Mouse (Mus musculus): ENCODE results near the gene Nelfb.
A peak's percentile ranks its signal among the peaks of the same experiment; 100 is the strongest.

The Nelfb gene

GRCm38 (mm10) chr2:25176573-25176972 lies 34.7 kb downstream of the Nelfb start:
- no peak for DNase-seq (ENCODE audit: low spot score in 2 of 2)

- DNase-seq (ENCODE audit: low spot score in 2 of 2) = no peak
These were observed 35.6 kb downstream of the Nelfb start for GRCm38 (mm10) chr2:25175690-25176078.

- no peak for DNase-seq (ENCODE audit: low spot score in 2 of 2)
These were observed 36.2 kb downstream of the Nelfb start for GRCm38 (mm10) chr2:25174866-25175689.

GRCm38 (mm10) chr2:25173821-25174220 lies 37.5 kb downstream of the Nelfb start:
- DNase-seq (ENCODE audit: low spot score in 2 of 2) = no peak

- DNase-seq (ENCODE audit: low spot score in 2 of 2) = no peak
These were observed 38.7 kb downstream of the Nelfb start for GRCm38 (mm10) chr2:25172629-25173028.

GRCm38 (mm10) chr2:25171769-25172153 lies 39.5 kb downstream of the Nelfb start:
- DNase-seq (ENCODE audit: low spot score in 2 of 2) = no peak

DNA sequence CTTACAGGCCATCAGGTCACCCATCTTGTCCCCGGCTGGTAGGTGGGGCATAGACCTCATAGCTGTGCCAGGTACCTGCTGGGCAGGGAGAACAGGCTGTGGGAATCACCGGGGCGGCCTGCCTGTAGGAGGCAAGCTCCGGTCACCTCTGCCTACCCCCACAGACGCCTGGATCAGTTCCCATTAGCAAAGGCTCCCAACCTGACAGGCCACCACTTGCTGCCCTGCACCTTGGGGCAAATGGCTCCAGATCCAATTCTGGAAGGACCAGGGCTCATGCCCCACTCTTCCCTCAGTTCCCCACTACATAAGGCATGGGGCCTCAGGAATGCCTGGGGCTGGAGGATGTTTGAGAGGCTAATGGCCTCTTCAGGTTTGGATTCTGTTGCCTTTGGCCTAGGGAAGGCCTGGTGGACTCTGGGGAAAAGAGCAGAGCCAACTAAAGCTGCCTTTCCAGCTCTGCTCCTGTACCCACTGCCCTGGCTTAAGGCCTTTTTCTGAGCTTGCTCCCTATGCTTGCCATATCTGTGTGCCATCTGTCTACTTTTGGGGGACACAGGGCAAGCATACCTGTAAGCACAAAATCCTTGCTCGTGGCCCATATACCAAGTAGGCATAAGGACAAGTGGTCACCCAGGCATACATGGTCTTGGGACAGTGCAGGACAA lies 40.1 kb downstream of the Nelfb start:
- DNase-seq (ENCODE audit: low spot score in 2 of 2) = no peak

DNA sequence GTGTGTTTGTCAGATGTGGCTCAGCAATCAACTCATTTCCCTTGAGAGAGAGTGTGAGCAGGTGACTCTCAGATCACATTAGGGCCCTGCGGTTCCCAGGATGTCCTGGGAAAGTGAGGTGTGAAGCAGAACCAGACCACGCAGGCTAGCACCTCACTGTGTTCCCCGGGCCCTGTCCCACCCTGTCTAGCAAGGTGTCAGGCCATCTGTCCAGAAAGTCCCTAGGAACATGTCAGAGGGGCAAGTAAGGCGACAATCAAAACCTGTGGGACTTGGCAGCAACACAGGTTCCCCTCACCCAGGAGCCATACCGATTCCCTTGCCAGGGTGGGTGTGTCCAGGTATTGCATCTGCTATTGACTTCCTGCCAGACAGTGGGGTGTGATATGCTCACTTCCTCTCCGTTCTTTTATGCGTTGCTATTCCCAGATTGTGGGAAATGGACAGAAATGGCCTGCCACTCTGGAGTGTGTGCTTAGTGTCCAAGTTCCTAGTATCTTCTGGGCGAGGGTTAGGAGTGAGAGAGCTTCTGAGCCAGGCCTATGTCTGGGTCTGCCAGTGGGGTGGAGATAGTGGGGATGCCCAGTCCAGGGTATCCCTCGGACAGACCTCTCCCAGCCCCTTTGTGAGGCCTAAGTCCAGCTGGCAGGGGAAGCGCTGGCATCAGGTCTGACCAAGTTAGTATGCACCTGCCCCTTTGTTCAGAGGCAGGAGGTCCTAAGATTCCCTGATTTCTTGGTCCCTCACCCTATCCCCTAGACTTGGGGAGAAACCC lies 40.8 kb downstream of the Nelfb start:
- DNase-seq (ENCODE audit: low spot score in 2 of 2) = no peak

- DNase-seq (ENCODE audit: low spot score in 2 of 2) = no peak
These were observed 41.5 kb downstream of the Nelfb start for GRCm38 (mm10) chr2:25169778-25170177.

DNA sequence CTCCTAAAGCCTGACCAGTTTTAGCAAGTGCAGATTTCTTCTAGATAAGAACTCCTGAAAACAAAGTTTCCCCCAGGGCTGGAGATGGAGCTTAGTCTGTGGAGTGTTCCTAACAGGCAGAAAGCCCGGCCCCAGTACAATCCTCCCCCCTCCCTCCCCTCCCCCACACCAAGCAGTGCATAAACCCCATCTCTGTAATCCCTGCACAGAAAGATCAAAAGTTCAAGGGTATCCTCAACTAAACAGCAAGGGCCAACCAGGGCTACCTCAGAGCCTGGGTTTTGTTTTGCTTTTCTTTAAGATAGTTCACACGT lies 42.7 kb downstream of the Nelfb start:
- DNase-seq (ENCODE audit: low spot score in 2 of 2) = no peak

DNA sequence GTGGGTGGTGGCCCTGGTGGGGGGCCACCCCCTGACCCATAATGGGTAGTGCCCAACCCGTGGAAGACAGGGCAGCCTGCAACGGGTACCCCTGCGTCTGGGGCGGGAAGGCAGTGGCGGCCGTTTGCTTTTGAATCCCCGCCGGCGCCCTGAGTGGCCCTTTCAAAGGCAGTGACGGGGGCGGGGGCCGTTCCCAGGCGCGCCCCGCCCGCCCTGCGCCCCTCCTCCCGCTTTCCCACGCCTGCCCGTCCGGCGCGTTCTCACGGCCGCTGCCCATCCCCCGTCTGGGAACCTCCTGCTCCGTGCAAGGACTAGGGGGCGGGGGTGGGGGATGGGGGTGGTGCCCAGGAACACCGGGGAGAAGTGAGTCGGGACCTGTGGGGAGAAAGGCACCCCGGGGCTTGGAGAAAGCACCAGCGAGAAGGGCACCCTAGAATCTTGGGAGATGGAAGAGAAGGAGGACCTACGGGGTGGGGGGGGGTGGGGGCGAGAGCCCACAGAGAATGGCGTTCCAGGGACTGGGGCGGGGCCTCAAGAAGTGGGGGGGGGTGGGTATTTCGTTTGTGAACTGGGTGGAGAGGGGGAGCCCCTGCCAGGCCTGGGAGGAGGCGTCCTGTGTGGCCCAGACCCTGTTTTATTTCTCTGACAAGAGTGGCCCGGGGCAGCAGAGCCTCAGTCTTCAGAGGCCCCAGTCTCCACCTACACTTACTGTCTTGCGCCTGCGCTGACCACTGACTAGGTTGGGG lies 43.2 kb downstream of the Nelfb start:
- DNase-seq (ENCODE audit: low spot score in 2 of 2) = peak; percentile 26 to 47

DNA sequence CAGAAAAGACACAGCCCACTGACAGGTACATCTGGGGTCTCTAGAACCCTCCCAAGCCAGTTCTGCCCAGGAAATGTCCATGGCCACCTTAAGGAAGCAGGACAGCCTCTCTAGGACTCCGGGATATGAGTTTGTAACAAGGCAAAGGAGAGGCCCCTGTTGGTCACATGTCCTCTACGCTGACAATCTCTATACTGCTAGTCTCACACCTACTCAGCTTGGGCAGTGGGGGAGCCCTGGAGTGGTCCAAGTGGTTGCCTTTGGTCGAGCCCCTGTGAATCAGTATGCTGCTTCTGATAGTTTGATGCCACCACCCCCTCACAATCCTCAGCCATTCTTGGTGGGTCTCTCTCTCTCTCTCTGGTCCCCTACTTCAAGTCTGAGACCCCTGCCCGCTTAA lies 43.8 kb downstream of the Nelfb start:
- DNase-seq (ENCODE audit: low spot score in 2 of 2) = no peak

DNA sequence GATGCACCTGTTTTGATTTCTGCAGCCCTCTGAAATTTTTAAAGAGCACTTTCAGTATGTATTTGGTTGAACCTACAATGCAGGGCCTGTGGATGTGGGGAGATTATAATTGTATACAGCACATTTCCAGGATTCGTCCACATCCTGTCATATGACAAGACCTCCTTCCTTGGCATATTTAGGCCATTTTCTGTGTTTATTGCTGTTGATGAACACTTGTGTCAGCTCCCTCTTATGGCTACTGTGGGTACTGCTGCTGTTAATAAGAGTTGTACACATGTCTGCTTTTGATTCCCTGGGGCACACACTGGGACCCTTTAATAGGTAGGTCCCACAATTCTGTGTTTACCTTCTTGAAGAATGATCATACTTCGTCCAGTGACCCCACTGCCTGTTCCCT lies 53.6 kb downstream of the Nelfb start:
- DNase-seq (ENCODE audit: low spot score in 2 of 2) = peak in 1 of 2 experiments; percentile 56

DNA sequence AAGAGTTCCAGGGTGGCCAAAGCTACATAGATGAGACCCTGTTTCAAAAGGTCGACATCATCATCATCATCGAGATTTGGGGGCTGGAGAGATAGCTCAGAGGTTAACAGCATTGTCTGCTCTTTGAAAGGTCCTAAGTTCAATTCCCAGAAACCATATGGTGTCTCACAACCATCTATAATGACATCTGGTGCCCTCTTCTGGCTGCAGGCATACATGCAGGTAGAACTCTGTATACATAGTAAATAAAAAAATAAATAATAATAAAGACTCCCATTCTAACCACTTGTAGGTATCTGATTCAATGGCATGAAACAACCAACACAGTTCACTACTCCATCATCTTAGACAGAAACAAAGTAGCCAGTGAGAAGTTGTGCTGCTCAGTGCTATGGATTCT lies 54.3 kb downstream of the Nelfb start:
- DNase-seq (ENCODE audit: low spot score in 2 of 2) = no peak

DNA sequence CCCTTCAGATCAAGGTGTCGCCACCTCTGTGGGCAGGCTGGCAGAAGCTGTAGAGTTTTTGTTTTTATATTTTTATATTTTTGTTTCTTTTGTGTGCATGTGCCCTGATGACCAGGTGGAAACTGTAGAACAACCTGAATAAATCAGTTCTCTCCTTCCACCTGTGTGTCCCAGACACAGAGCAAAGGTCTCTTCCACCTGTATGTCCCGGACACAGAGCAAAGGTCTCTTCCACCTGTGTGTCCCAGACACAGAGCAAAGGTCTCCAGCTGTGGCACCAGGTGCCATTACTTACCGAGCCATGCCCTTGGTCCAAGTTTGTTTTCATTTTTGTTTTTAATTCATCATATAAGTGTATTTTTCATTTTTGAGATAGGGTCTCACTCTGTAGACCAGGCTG lies 55.1 kb downstream of the Nelfb start:
- DNase-seq (ENCODE audit: low spot score in 2 of 2) = no peak

DNA sequence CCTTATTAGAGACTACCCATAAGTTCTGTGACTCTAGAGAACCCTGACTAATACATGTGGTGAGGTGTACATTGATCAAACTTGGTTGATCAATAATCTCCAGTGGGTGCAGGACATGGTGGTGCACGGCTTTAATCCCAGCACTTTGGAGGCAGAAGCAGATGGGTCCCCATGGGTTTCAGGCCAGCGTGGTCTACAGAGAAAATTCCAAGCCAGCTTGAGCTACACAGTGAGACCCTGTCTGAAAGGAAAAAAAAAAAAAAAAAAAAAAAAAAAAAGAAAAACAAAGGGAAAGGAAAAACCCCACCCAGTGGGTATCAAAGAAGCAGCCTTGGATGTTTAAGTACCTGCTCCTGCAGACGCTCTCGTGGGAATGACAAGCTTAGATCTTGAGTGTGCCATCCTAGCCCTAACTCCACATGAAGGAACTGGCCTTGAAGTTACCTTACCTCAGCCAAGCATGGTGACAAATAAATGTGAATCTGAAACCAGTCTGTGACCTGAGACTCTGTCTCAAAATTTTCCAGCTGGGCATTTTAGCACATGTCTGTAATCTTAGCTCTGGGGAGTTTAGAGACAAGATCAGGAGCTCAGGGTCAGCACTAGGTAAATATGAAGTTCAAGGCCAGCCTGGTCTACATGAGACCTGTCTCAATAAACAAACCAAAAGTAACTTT lies 59.9 kb downstream of the Nelfb start:
- no peak for DNase-seq (ENCODE audit: low spot score in 2 of 2)
